Mouse (Mus musculus) kidney, adult 2 months (tissue): Measurements from ENCODE around the gene Snx25. TPM values are rescaled to one million over a fixed set of nuclear protein-coding genes. Genes with fewer than 3 reads are reported as not detected.

Source experiments
- DNase-seq: peaks from one replicate; pipeline ENCODE4 v3.0.0; 2021
- H3K27ac ChIP-seq: fragments of 200-500 bp; 2 replicates; pipeline ENCODE4 v1.5.1; 2012; ENCODE audit warnings: low read depth, low read length, control low read depth, inconsistent platforms; ENCODE audit not compliant: insufficient read depth
- H3K27me3 ChIP-seq: fragments of 200-500 bp; replicated peaks from 2 replicates; pipeline ENCODE4 v1.6.1; 2012; ENCODE audit warnings: mild to moderate bottlenecking, moderate library complexity, low read length, inconsistent platforms; ENCODE audit not compliant: control insufficient read depth, insufficient read depth
- H3K36me3 ChIP-seq: fragments of 200-500 bp; 2 replicates; pipeline ENCODE4 v1.6.1; 2012; ENCODE audit warnings: mild to moderate bottlenecking, moderate library complexity, low read length, inconsistent platforms; ENCODE audit not compliant: control insufficient read depth, insufficient read depth
- H3K4me1 ChIP-seq: fragments of 200-500 bp; 2 replicates; pipeline ENCODE4 v1.6.1; 2011; ENCODE audit warnings: low read length; ENCODE audit not compliant: control insufficient read depth, insufficient read depth
- H3K4me3 ChIP-seq: fragments of 200-500 bp; 2 replicates; pipeline ENCODE4 v1.5.1; 2011; ENCODE audit warnings: mild to moderate bottlenecking, low read depth, low read length, control low read depth; ENCODE audit not compliant: insufficient read depth
- CTCF ChIP-seq: fragments of 200-500 bp; conservative IDR thresholded peaks from 2 replicates; pipeline ENCODE4 v1.5.1; 2011; ENCODE audit warnings: low read depth, mild to moderate bottlenecking, control low read depth, low read length, moderate library complexity, mixed read lengths; ENCODE audit not compliant: insufficient read depth, insufficient read length
- POLR2A ChIP-seq: fragments of 200-500 bp; IDR thresholded peaks from one replicate; pipeline ENCODE4 v1.6.1; 2011; ENCODE audit warnings: low read depth, low read length, control low read depth
- WGBS: fragments of 180-500 bp; shearing (Covaris S2); methylation state at CpG from one replicate; pipeline ENCODE4 v1.1.7; 2018; 5-methylcytosine and 5-hydroxymethylcytosine counted together
- polyA plus RNA-seq: library from polyadenylated mRNA; depleted of rRNA; stranded (reverse); fragments of >200 nt; gene quantifications from 2 replicates; pipeline ENCODE4 v1.2.3, GENCODE M21; 2012

The Snx25 gene
- polyA plus RNA-seq, 1 experiment: 9.8 TPM

GRCm38 (mm10) chr8:46007050-46007672 lies 144.8 kb downstream of the Snx25 start:
- Histone ChIP-seq H3K4me1 (peaks cover 7% of the 10 kb centered on the region; the same call in 1 of the 2 replicates), H3K27ac (no peak overlapping the region), H3K36me3 (no peaks in the 10 kb centered on the region), H3K27me3 (no peaks in the 10 kb centered on the region), H3K4me3 (no peak overlapping the region)
- DNase-seq: no peak
- no peak for TF ChIP-seq CTCF
- no peak for TF ChIP-seq POLR2A
- WGBS: 65% methylated on average over 3 of the region's 3 CpGs

- no peak within 1 kb of the TSS for H3K4me3 ChIP-seq
- TF ChIP-seq POLR2A (no peak), CTCF (no peak)
- no peak within 1 kb of the TSS for H3K27ac ChIP-seq
- peaks cover 2% of the 10 kb centered on the region; the same call in 1 of the 2 replicates for H3K4me1 ChIP-seq
- H3K27me3 ChIP-seq: no peaks in the 10 kb centered on the region
- DNase-seq: no peak
- WGBS: 68% methylated on average over 4 of the region's 4 CpGs
- no peaks in the 10 kb centered on the region for H3K36me3 ChIP-seq
Observed at GRCm38 (mm10) chr8:46005596-46005995, 146.4 kb downstream of the Snx25 start, which contains the start of gene Ankrd37. Gene Ankrd37, minus strand, starts transcription at chr8:46005707.

- peak; percentile 87 for TF ChIP-seq POLR2A
- no peak for TF ChIP-seq CTCF
- no peaks in the 10 kb centered on the region for H3K27me3 ChIP-seq
- peak overlapping the region; percentile 78 for H3K4me3 ChIP-seq
- WGBS: 3% methylated on average over 55 of the region's 55 CpGs
- H3K27ac ChIP-seq: peak overlapping the region; percentile 95
- DNase-seq: peak; percentile 99
- peaks cover 7% of the 10 kb centered on the region; the same call in 1 of the 2 replicates for H3K4me1 ChIP-seq
- peaks cover 5% of the 10 kb centered on the region; the same call in 1 of the 2 replicates for H3K36me3 ChIP-seq
Observed at GRCm38 (mm10) chr8:45999784-46000705, 151.9 kb downstream of the Snx25 start.

GRCm38 (mm10) chr8:45999138-45999783 lies 152.7 kb downstream of the Snx25 start, which contains the start of gene Lrp2bp:
Gene Lrp2bp, plus strand, starts transcription at chr8:45999303.
- Histone ChIP-seq H3K4me3 (peak within 1 kb of the TSS; percentile 78), H3K36me3 (peaks cover 5% of the 10 kb centered on the region; the same call in 1 of the 2 replicates), H3K4me1 (peaks cover 7% of the 10 kb centered on the region; the same call in 1 of the 2 replicates), H3K27me3 (no peaks in the 10 kb centered on the region), H3K27ac (peak within 1 kb of the TSS; percentile 95)
- DNase-seq: peak; percentile 56
- WGBS: 5% methylated on average over 22 of the region's 22 CpGs
- TF ChIP-seq POLR2A (no peak), CTCF (no peak)

- peaks cover 5% of the 10 kb centered on the region; the same call in 1 of the 2 replicates for H3K36me3 ChIP-seq
- H3K4me3 ChIP-seq: no peak overlapping the region
- 82% methylated on average over 2 of the region's 2 CpGs for WGBS
- H3K27ac ChIP-seq: no peak overlapping the region
- no peak for TF ChIP-seq POLR2A
- TF ChIP-seq CTCF: peak; percentile 26; the same call in 1 of the 2 replicates
- no peak for DNase-seq
- peaks cover 7% of the 10 kb centered on the region; the same call in 1 of the 2 replicates for H3K4me1 ChIP-seq
- H3K27me3 ChIP-seq: no peaks in the 10 kb centered on the region
Observed at GRCm38 (mm10) chr8:45998228-45998627, 153.7 kb downstream of the Snx25 start.

- no peak for DNase-seq
- TF ChIP-seq CTCF (no peak), POLR2A (no peak)
- Histone ChIP-seq H3K27me3 (no peaks in the 10 kb centered on the region), H3K4me1 (peaks cover 7% of the 10 kb centered on the region; the same call in 1 of the 2 replicates), H3K4me3 (no peak overlapping the region), H3K36me3 (peaks cover 5% of the 10 kb centered on the region; the same call in 1 of the 2 replicates), H3K27ac (no peak overlapping the region)
- 74% methylated on average over 3 of the region's 3 CpGs for WGBS
Observed at GRCm38 (mm10) chr8:45995576-45995975, 156.4 kb downstream of the Snx25 start.
